Comparison of ENCODE assay signal across 8 mouse cellular contexts in genomic region chr19:9954811-9955202, GRCm38 (mm10). TPM values are rescaled to one million over a fixed set of nuclear protein-coding genes. Genes with fewer than 3 reads are reported as not detected.
A peak's percentile ranks its signal among the peaks of the same experiment; 100 is the strongest.
DNase-seq lines count a peak whose midpoint lies in the region; ATAC-seq and TF ChIP-seq lines count a peak whose summit lies in the region.

No protein-coding gene starts in this region.

- TF ChIP-seq EP300 in heart, postnatal 0 days (IDR thresholded peaks at IDR 0.05; ENCODE audit: low read depth) = no peak
- TF ChIP-seq EP300 in liver, embryonic 14.5 days (IDR thresholded peaks at IDR 0.05; ENCODE audit: low read depth) = no peak

- no peak for DNase-seq in hindbrain, embryonic 10.5 days (ENCODE audit: low spot score)
- DNase-seq in Patski (ENCODE audit: low read depth, low spot score) = no peak
- no peak for DNase-seq in heart, postnatal 0 days (ENCODE audit: low spot score)
- DNase-seq in liver, embryonic 14.5 days (ENCODE audit: low read depth in 3 of 3, low spot score in 3 of 3) = no peak
- no peak for DNase-seq in cerebellum, postnatal 4 days (ENCODE audit: low spot score in 2 of 2)
- no peak for DNase-seq in cerebellum, adult 8-10 months

- TF ChIP-seq CTCF in Patski (IDR thresholded peaks at IDR 0.05) = no peak
- TF ChIP-seq CTCF in heart, postnatal 0 days (IDR thresholded peaks at IDR 0.05; ENCODE audit: low read depth) = 0 out of 2 replicates have a peak, but pooled peaks have one; percentile 7
- TF ChIP-seq CTCF in liver, embryonic 14.5 days (IDR thresholded peaks at IDR 0.05; ENCODE audit: low read depth) = no peak
- TF ChIP-seq CTCF in small intestine, adult 2 months (IDR thresholded peaks at IDR 0.05; ENCODE audit: extremely low read depth, insufficient read length, insufficient replicate concordance, low read depth, low read length) = no peak

- POLR2A ChIA-PET in Patski (lab: Charles Lee) = interaction anchor here (1.4 kb wide), 1 partner anchor 29 kb away, joined by 4 read pairs; no protein-coding TSS in a partner anchor

- H3K27ac ChIP-seq in hindbrain, embryonic 10.5 days = peak overlapping the region; percentile 14
- H3K27ac ChIP-seq in hindbrain, embryonic 13.5 days = no peak overlapping the region; the same call in 1 of the 2 replicates
- peak overlapping the region; percentile 70 for H3K27ac ChIP-seq in heart, postnatal 0 days (ENCODE audit: low read depth)
- H3K27ac ChIP-seq in liver, embryonic 14.5 days = peak overlapping the region; percentile 72
- H3K27ac ChIP-seq in small intestine, adult 2 months (ENCODE audit: insufficient read depth, low read depth, low read length) = peak overlapping the region; percentile 86

- H3K27me3 ChIP-seq in hindbrain, embryonic 10.5 days (ENCODE audit: insufficient read depth, poor library complexity, severe bottlenecking) = no peaks in the 10 kb centered on the region
- no peaks in the 10 kb centered on the region for H3K27me3 ChIP-seq in hindbrain, embryonic 13.5 days
- H3K27me3 ChIP-seq in Patski = no peaks in the 10 kb centered on the region
- no peaks in the 10 kb centered on the region for H3K27me3 ChIP-seq in heart, postnatal 0 days (ENCODE audit: control insufficient read depth, insufficient read depth, low read length)
- H3K27me3 ChIP-seq in liver, embryonic 14.5 days (ENCODE audit: control insufficient read depth, insufficient read depth, low read length) = no peaks in the 10 kb centered on the region
- H3K27me3 ChIP-seq in small intestine, adult 2 months (ENCODE audit: control insufficient read depth, insufficient read depth, low read length) = no peaks in the 10 kb centered on the region

- H3K4me2 ChIP-seq in hindbrain, embryonic 13.5 days = no peak overlapping the region
- H3K4me2 ChIP-seq in heart, postnatal 0 days (ENCODE audit: low read depth, low read length) = no peak overlapping the region
- H3K4me2 ChIP-seq in liver, embryonic 14.5 days (ENCODE audit: low read depth) = peak overlapping the region; percentile 42

- no peaks in the 10 kb centered on the region for H3K9me3 ChIP-seq in hindbrain, embryonic 10.5 days
- no peaks in the 10 kb centered on the region for H3K9me3 ChIP-seq in hindbrain, embryonic 13.5 days
- peaks cover 5% of the 10 kb centered on the region for H3K9me3 ChIP-seq in heart, postnatal 0 days (replicated peaks; ENCODE audit: control insufficient read depth, low read length)
- no peaks in the 10 kb centered on the region for H3K9me3 ChIP-seq in liver, embryonic 14.5 days (ENCODE audit: control insufficient read depth, low read length)

- WGBS in hindbrain, embryonic 10.5 days = 40% methylated on average over 5 of the region's 5 CpGs
- WGBS in hindbrain, embryonic 13.5 days = 50% methylated on average over 5 of the region's 5 CpGs
- 36% methylated on average over 5 of the region's 5 CpGs for WGBS in heart, postnatal 0 days
- 30% methylated on average over 5 of the region's 5 CpGs for WGBS in liver, embryonic 14.5 days (ENCODE audit: insufficient replicate concordance)
- 16% methylated on average over 5 of the region's 5 CpGs for WGBS in small intestine, adult 2 months

- H3K4me1 ChIP-seq in hindbrain, embryonic 10.5 days (replicated peaks) = peaks cover 18% of the 10 kb centered on the region
- H3K4me1 ChIP-seq in hindbrain, embryonic 13.5 days (replicated peaks) = peaks cover 20% of the 10 kb centered on the region; the same call in 1 of the 2 replicates
- peaks cover 12% of the 10 kb centered on the region; the same call in 1 of the 2 replicates for H3K4me1 ChIP-seq in heart, postnatal 0 days (ENCODE audit: control insufficient read depth, insufficient read depth)
- H3K4me1 ChIP-seq in liver, embryonic 14.5 days (replicated peaks; ENCODE audit: control insufficient read depth in 2 of 2, insufficient read depth in 2 of 2, low read length in 1 of 2) = peaks cover 35 to 48% of the 10 kb centered on the region in 2 experiments
- peaks cover 21% of the 10 kb centered on the region for H3K4me1 ChIP-seq in small intestine, adult 2 months (ENCODE audit: control insufficient read depth, insufficient read depth, insufficient read length, low read length)

- in situ Hi-C loops in Patski (cut with MboI; ENCODE audit: low pct_unique_long_range_greater_than_20kb) = no loop called here

- no peak for TF ChIP-seq POLR2A in small intestine, adult 2 months (IDR thresholded peaks at IDR 0.05; ENCODE audit: low read depth, low read length)

- H3K9ac ChIP-seq in hindbrain, embryonic 13.5 days = no peak overlapping the region
- H3K9ac ChIP-seq in heart, postnatal 0 days (replicated peaks; ENCODE audit: low read depth, low read length) = no peak overlapping the region
- H3K9ac ChIP-seq in liver, embryonic 14.5 days (replicated peaks) = 0 out of 2 replicates have a peak overlapping the region, but pooled peaks have one; percentile 3

- CTCF ChIA-PET in Patski (lab: Charles Lee) = interaction anchor here (0.7 to 3.0 kb wide), 7 partner anchors 10 to 36 kb away, joined by 3 to 9 read pairs (median 4); no protein-coding TSS in a partner anchor

- no peak for ATAC-seq in hindbrain, embryonic 13.5 days (ENCODE audit: low FRiP score)
- peak; percentile 50 for ATAC-seq in Patski
- peak; percentile 55; the same call in 1 of the 2 replicates for ATAC-seq in heart, postnatal 0 days (ENCODE audit: insufficient read depth, low read depth)
- peak; percentile 61 for ATAC-seq in liver, embryonic 14.5 days (ENCODE audit: insufficient read depth)

- H3K36me3 ChIP-seq in hindbrain, embryonic 10.5 days = no peaks in the 10 kb centered on the region
- H3K36me3 ChIP-seq in hindbrain, embryonic 13.5 days = no peaks in the 10 kb centered on the region
- H3K36me3 ChIP-seq in heart, postnatal 0 days (replicated peaks; ENCODE audit: control insufficient read depth, insufficient read depth, low read length) = no peaks in the 10 kb centered on the region
- no peaks in the 10 kb centered on the region for H3K36me3 ChIP-seq in liver, embryonic 14.5 days (replicated peaks; ENCODE audit: control insufficient read depth, insufficient read depth, low read depth)
- H3K36me3 ChIP-seq in small intestine, adult 2 months (ENCODE audit: control insufficient read depth, insufficient read depth, low read length) = no peaks in the 10 kb centered on the region

- H3K4me3 ChIP-seq in hindbrain, embryonic 10.5 days = no peak overlapping the region
- H3K4me3 ChIP-seq in hindbrain, embryonic 13.5 days = no peak overlapping the region
- no peak overlapping the region for H3K4me3 ChIP-seq in heart, postnatal 0 days (ENCODE audit: low read depth, low read length)
- no peak overlapping the region for H3K4me3 ChIP-seq in liver, embryonic 14.5 days (ENCODE audit: insufficient read depth in 1 of 2, low read depth in 2 of 2, low read length in 2 of 2)
- H3K4me3 ChIP-seq in small intestine, adult 2 months (ENCODE audit: low read depth, low read length) = peak overlapping the region; percentile 15; the same call in 1 of the 2 replicates

RNA-seq across cellular contexts. Expression of gene Fth1, which starts 25.6 kb away (rescaled TPM):
- 1,451 and 1,593 TPM in 2 replicates for polyA plus RNA-seq in hindbrain, embryonic 10.5 days (2016; fragmentation: Nextera tagmentation; extraction: Ambion mirVana)
- 1,535 and 1,618 TPM in 2 replicates for polyA plus RNA-seq in hindbrain, embryonic 13.5 days (2015; fragmentation: Nextera tagmentation; extraction: Ambion mirVana)
- 2,141 TPM for polyA plus RNA-seq in Patski (2021)
- 396 and 524 TPM in 2 replicates for total RNA-seq in heart, postnatal 0 days (2014; rRNA removed; ENCODE audit: low replicate concordance)
- polyA plus RNA-seq in heart, postnatal 0 days (2015; fragmentation: Nextera tagmentation; extraction: Ambion mirVana) = 3,148 and 3,286 TPM in 2 replicates
- polyA plus RNA-seq in liver, embryonic 14.5 days (2012; rRNA removed) = 1,645 and 1,653 TPM in 2 replicates
- polyA plus RNA-seq in liver, embryonic 14.5 days (2014; fragmentation: Nextera tagmentation; extraction: Ambion mirVana) = 3,787 and 3,976 TPM in 2 replicates
- polyA plus RNA-seq in small intestine, adult 2 months (2012; rRNA removed) = 9,432 and 18,582 TPM in 2 replicates

RNA-seq across cellular contexts. Expression of gene Best1, which starts 46.6 kb away (rescaled TPM):
- polyA plus RNA-seq in hindbrain, embryonic 10.5 days (2016; fragmentation: Nextera tagmentation; extraction: Ambion mirVana) = 1.8 TPM in 2 replicates
- polyA plus RNA-seq in hindbrain, embryonic 13.5 days (2015; fragmentation: Nextera tagmentation; extraction: Ambion mirVana) = 1.5 and 1.7 TPM in 2 replicates
- polyA plus RNA-seq in Patski (2021) = not detected
- total RNA-seq in heart, postnatal 0 days (2014; rRNA removed; ENCODE audit: low replicate concordance) = not detected in 2 replicates
- polyA plus RNA-seq in heart, postnatal 0 days (2015; fragmentation: Nextera tagmentation; extraction: Ambion mirVana) = 0.26 and 0.33 TPM in 2 replicates
- 0.08 TPM in 1 of 2 replicates, not detected in the other for polyA plus RNA-seq in liver, embryonic 14.5 days (2012; rRNA removed)
- polyA plus RNA-seq in liver, embryonic 14.5 days (2014; fragmentation: Nextera tagmentation; extraction: Ambion mirVana) = 0.09 and 0.10 TPM in 2 replicates
- 0.09 and 0.18 TPM in 2 replicates for polyA plus RNA-seq in small intestine, adult 2 months (2012; rRNA removed)

RNA-seq across cellular contexts. Expression of gene Rab3il1, which starts 46.7 kb away (rescaled TPM):
- 39.7 and 39.8 TPM in 2 replicates for polyA plus RNA-seq in hindbrain, embryonic 10.5 days (2016; fragmentation: Nextera tagmentation; extraction: Ambion mirVana)
- polyA plus RNA-seq in hindbrain, embryonic 13.5 days (2015; fragmentation: Nextera tagmentation; extraction: Ambion mirVana) = 22.6 and 25.1 TPM in 2 replicates
- polyA plus RNA-seq in Patski (2021) = 0.71 TPM
- 16.3 and 27.4 TPM in 2 replicates for total RNA-seq in heart, postnatal 0 days (2014; rRNA removed; ENCODE audit: low replicate concordance)
- 17.9 and 20.7 TPM in 2 replicates for polyA plus RNA-seq in heart, postnatal 0 days (2015; fragmentation: Nextera tagmentation; extraction: Ambion mirVana)
- 116 and 122 TPM in 2 replicates for polyA plus RNA-seq in liver, embryonic 14.5 days (2012; rRNA removed)
- 240 and 255 TPM in 2 replicates for polyA plus RNA-seq in liver, embryonic 14.5 days (2014; fragmentation: Nextera tagmentation; extraction: Ambion mirVana)
- 4.1 and 4.3 TPM in 2 replicates for polyA plus RNA-seq in small intestine, adult 2 months (2012; rRNA removed)

RNA-seq across cellular contexts. Expression of gene Incenp, which starts 55.5 kb away (rescaled TPM):
- 124 and 150 TPM in 2 replicates for polyA plus RNA-seq in hindbrain, embryonic 10.5 days (2016; fragmentation: Nextera tagmentation; extraction: Ambion mirVana)
- 31.3 and 32.9 TPM in 2 replicates for polyA plus RNA-seq in hindbrain, embryonic 13.5 days (2015; fragmentation: Nextera tagmentation; extraction: Ambion mirVana)
- 72.8 TPM for polyA plus RNA-seq in Patski (2021)
- total RNA-seq in heart, postnatal 0 days (2014; rRNA removed; ENCODE audit: low replicate concordance) = 14.6 and 27.3 TPM in 2 replicates
- 16.1 and 17.3 TPM in 2 replicates for polyA plus RNA-seq in heart, postnatal 0 days (2015; fragmentation: Nextera tagmentation; extraction: Ambion mirVana)
- 51.1 and 69.7 TPM in 2 replicates for polyA plus RNA-seq in liver, embryonic 14.5 days (2012; rRNA removed)
- polyA plus RNA-seq in liver, embryonic 14.5 days (2014; fragmentation: Nextera tagmentation; extraction: Ambion mirVana) = 72.0 and 86.3 TPM in 2 replicates
- polyA plus RNA-seq in small intestine, adult 2 months (2012; rRNA removed) = 7.7 and 20.4 TPM in 2 replicates
